Mouse (Mus musculus) common myeloid progenitor, adult 5-6 weeks (primary cell): ENCODE results near the gene Hsfy2. TPM values are rescaled to one million over a fixed set of nuclear protein-coding genes. Genes with fewer than 3 reads are reported as not detected.

ENCODE experiments used
- ATAC-seq: replicated peaks from 2 replicates; pipeline ENCODE4 v1.8.0; 2016; ENCODE audit warnings: low read depth, mild to moderate bottlenecking, moderate TSS enrichment, inconsistent platforms; ENCODE audit not compliant: poor library complexity, severe bottlenecking
- total RNA-seq: library from RNA; stranded (forward); fragments of 200-1000, 187-1606 nt; gene quantifications from 2 replicates; pipeline ENCODE4 v1.2.3, GENCODE M21; 2017

The Hsfy2 gene
- not detected in 2 replicates for total RNA-seq

- ATAC-seq, result no peak
Measured at GRCm38 (mm10) chr1:56637335-56637734, at the start of gene Hsfy2. Gene Hsfy2, minus strand, starts transcription at chr1:56637435.

GRCm38 (mm10) chr1:56685053-56685557 lies 47.9 kb upstream of the Hsfy2 start:
- ATAC-seq, result no peak

- no peak for ATAC-seq
Measured at GRCm38 (mm10) chr1:56684512-56684911, 47.3 kb upstream of the Hsfy2 start.

- ATAC-seq, result no peak
Measured at GRCm38 (mm10) chr1:56681258-56681657, 44.0 kb upstream of the Hsfy2 start.

GRCm38 (mm10) chr1:56675253-56675652 lies 38.0 kb upstream of the Hsfy2 start:
- no peak for ATAC-seq

GRCm38 (mm10) chr1:56674601-56675000 lies 37.4 kb upstream of the Hsfy2 start:
- no peak for ATAC-seq

GRCm38 (mm10) chr1:56671241-56671945 lies 34.2 kb upstream of the Hsfy2 start:
- ATAC-seq, result no peak

GRCm38 (mm10) chr1:56670509-56670908 lies 33.3 kb upstream of the Hsfy2 start:
- no peak for ATAC-seq

- ATAC-seq, result no peak
Measured at GRCm38 (mm10) chr1:56664606-56665005, 27.4 kb upstream of the Hsfy2 start.

- no peak for ATAC-seq
Measured at GRCm38 (mm10) chr1:56626824-56627223, 10.4 kb downstream of the Hsfy2 start.

- no peak for ATAC-seq
Measured at GRCm38 (mm10) chr1:56624304-56624703, 12.9 kb downstream of the Hsfy2 start.

GRCm38 (mm10) chr1:56612384-56612783 lies 24.9 kb downstream of the Hsfy2 start:
- no peak for ATAC-seq
